Mouse (Mus musculus) bone marrow, adult 2 months (tissue): ENCODE results near the gene Vgll4. TPM values are rescaled to one million over a fixed set of nuclear protein-coding genes. Genes with fewer than 3 reads are reported as not detected.

Experiments used
- H3K27ac ChIP-seq: fragments of 200-500 bp; 2 replicates; pipeline ENCODE4 v1.5.1; 2012; ENCODE audit warnings: low read depth, mild to moderate bottlenecking, control low read depth, inconsistent platforms, low read length; ENCODE audit not compliant: control insufficient read depth, poor library complexity, insufficient read depth
- H3K4me1 ChIP-seq: fragments of 200-500 bp; 2 replicates; pipeline ENCODE4 v1.6.1; 2011; ENCODE audit warnings: low read length; ENCODE audit not compliant: control insufficient read depth, insufficient read depth
- H3K4me3 ChIP-seq: fragments of 200-500 bp; replicated peaks from 2 replicates; pipeline ENCODE3; 2011; ENCODE audit warnings: mild to moderate bottlenecking, low read depth, low read length, control low read depth; ENCODE audit not compliant: control insufficient read depth
- CTCF ChIP-seq: fragments of 200-500 bp; IDR thresholded peaks from 2 replicates; pipeline ENCODE4 v1.5.1; 2011; ENCODE audit warnings: low read length, control low read depth; ENCODE audit not compliant: control insufficient read depth, insufficient read depth
- POLR2A ChIP-seq: fragments of 200-500 bp; IDR thresholded peaks from 2 replicates; pipeline ENCODE4 v1.6.1; 2011; ENCODE audit warnings: low read depth, mild to moderate bottlenecking, control low read depth, low read length, borderline replicate concordance; ENCODE audit not compliant: control insufficient read depth
- WGBS: fragments of 180-500 bp; shearing (Covaris S2); methylation state at CpG from one replicate; pipeline ENCODE4 v1.1.7; 2018; 5-methylcytosine and 5-hydroxymethylcytosine counted together
- polyA plus RNA-seq: library from polyadenylated mRNA; stranded (reverse); fragments of >200 nt; gene quantifications from 2 replicates; pipeline ENCODE4 v1.2.4, GENCODE M21; 2011; ENCODE audit warnings: low replicate concordance; ENCODE audit not compliant: missing spikeins, insufficient read depth, insufficient read length

The Vgll4 gene
- polyA plus RNA-seq, 1 experiment = 9.9 TPM

DNA sequence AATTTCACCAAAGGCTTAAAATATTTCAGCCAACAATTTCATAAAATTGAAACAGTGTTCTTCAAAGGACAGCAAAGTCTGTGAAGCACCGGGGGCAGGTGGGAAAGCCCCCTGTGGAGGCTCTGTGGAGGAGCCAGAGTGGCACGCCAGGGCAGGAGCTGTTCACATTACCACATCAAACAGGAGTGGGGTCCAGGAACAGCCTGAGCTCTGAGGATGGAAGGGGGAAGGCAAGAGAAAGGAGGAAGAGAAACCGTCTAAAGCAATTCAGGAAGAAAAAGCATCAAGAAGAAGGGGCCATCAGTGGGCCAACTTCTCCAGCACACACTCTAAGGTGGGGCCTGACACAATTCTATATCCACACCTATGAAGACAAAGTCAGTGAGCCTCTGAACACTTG, 36.3 kb upstream of the Vgll4 start:
- Histone ChIP-seq H3K4me1 (peaks cover 2% of the 10 kb centered on the region; the same call in 1 of the 2 replicates), H3K27ac (no peak overlapping the region), H3K4me3 (no peak overlapping the region)
- TF ChIP-seq CTCF = no peak
- TF ChIP-seq POLR2A = no peak
- whole genome bisulfite sequencing = 59% methylated on average over 3 of the region's 3 CpGs

DNA sequence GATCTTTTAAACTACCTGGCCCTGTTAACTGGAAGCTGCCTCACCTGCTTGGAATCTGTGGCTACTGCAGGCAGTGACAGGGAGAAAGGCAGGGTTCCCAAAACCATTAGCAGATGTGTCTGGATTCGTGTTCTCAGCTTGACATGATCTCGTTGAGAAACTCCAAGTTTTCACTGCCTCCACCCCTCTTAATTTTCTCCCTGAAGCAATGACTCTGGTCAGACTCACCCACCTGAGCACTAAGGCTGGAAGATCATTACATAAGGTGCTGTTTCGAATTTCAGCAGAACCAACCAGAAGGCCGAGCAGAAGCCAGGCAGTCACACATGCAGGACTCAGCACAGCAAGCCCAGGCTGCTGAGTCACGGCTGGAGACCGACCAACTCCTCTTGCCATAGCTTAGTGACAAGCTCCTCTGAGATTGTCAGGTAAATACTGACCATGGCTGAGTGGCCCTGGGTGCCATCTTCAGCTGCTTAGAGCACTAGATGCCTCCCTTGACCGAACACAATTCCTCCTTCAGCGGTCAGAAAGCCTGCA, 35.6 kb upstream of the Vgll4 start:
- WGBS = 74% methylated on average over 8 of the region's 8 CpGs
- TF ChIP-seq CTCF = no peak
- TF ChIP-seq POLR2A = no peak
- Histone ChIP-seq H3K27ac (no peak overlapping the region), H3K4me3 (no peak overlapping the region), H3K4me1 (peaks cover 2% of the 10 kb centered on the region; the same call in 1 of the 2 replicates)

DNA sequence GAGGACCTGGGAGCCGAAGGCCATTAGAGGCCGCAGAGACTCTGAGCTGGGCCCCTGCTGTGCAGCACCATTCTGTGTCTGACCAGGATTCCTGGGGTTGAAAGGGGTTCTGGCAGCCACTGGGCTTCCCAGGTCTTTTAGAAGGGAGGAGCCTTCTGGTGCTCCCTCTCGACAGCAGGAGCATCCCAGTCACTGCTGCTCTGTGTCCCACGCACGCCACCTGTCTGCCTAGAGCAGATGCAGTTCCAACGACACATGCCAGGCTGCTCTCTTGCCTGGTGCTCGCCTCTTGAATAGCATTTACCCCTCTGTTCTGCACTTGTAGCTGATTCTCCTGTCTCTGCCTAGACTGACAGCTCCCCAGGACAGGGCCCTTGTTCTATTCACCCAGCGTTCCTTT, 34.8 kb upstream of the Vgll4 start:
- WGBS = 89% methylated on average over 8 of the region's 8 CpGs

DNA sequence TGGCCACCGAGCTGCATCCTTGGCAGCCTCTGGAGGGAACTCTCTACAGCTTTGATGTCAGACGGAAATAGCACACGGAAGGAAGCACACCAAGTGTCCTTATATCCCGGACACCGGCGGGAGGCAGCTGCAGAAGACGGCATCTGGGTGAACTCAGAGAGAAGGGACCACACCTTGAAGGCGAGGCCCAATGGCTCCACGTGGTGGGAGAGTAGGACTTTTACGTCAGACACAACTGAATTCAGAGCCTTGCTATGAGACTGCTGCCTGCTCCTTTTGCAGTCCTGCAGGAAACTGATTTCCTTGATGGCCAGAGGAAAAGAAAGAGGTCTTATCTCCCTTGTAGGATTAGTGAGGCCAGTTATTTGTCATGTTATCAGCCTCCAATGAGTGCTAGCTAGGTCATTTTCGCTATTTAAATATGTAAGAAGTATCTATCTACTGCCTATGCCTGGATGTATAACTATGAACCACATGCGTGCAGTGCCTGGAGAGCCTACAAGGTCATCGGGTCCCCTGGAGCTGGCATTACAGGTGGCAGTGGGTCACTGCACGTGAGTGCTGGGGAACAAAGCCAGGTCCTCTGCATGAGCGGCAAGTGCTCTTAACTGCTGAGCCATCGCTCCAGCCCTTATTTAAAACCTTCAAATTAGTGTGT, 28.7 kb upstream of the Vgll4 start:
- no peak overlapping the region for H3K27ac ChIP-seq
- TF ChIP-seq CTCF = no peak
- TF ChIP-seq POLR2A = no peak
- 86% methylated on average over 16 of the region's 16 CpGs for whole genome bisulfite sequencing
- H3K4me3 ChIP-seq = no peak overlapping the region
- H3K4me1 ChIP-seq = no peaks in the 10 kb centered on the region

More for the DNA sequence above, 34.8 kb upstream of the Vgll4 start:
- H3K4me1 ChIP-seq = peaks cover 2% of the 10 kb centered on the region; the same call in 1 of the 2 replicates
- no peak overlapping the region for H3K27ac ChIP-seq
- no peak for TF ChIP-seq POLR2A
- TF ChIP-seq CTCF = no peak
- no peak overlapping the region for H3K4me3 ChIP-seq

DNA sequence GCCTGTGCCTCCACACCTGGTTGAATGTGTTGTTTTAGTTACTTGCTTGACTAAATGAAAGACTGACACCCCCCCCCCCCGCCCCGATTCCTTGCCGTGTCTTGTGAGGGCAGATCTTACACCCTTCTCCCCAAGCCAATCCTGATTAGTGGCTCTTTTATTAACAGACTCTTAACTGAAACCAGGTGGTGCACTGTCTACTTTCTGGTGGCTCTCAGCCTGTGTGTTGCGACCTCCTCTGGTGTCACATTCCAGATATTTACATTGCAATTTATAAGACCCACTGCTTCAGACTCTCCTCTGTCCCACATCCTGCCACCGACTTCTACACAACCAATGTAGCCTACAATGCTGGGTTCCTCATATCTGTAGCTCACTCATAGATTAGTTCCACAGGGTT, 27.7 kb upstream of the Vgll4 start:
- WGBS = 81% methylated on average over 5 of the region's 5 CpGs
- no peak overlapping the region for H3K4me3 ChIP-seq
- TF ChIP-seq CTCF (no peak), POLR2A (no peak)
- no peak overlapping the region for H3K27ac ChIP-seq
- H3K4me1 ChIP-seq = no peaks in the 10 kb centered on the region

DNA sequence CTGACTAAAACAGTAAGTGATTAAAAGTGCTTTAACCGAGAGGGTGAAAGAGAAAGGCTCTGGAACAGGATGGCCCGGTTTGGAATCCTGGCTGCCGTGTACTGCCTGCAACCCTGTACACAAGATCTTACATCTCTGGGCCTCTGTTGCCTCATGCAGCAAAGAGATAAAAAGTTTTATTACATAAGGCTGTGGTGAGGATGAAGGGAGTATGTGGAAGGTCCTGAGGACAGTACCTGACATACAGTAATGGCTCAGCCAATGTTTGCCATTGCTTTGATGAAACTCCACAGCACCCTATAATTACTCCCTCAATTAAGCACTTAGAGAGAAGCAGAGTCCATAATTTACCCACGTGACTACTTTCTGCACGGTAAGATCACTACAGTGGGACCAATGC, 27.1 kb upstream of the Vgll4 start:
- WGBS = 81% methylated on average over 5 of the region's 5 CpGs

DNA sequence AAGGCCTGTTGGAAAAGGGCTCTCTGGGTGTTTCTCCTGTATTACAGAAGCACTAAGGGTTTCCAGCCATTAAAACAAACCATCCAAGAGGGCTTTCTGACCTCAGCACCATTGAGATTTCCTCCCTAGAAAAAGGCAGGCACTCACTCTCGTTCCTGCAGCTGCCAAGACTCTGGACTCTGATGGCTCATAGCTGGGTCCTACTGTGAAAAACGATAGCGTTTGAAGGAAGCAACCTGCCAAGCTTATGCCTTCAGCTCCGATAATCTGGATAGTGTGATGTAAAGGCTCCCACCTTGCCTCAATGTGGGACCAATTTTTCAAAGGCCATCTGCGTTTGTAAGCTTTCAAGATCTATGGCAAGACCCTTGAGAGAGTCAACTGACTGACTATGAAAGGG, 24.3 kb upstream of the Vgll4 start:
- no peaks in the 10 kb centered on the region for H3K4me1 ChIP-seq
- 80% methylated on average over 5 of the region's 5 CpGs for WGBS

More for the DNA sequence above, 27.1 kb upstream of the Vgll4 start:
- Histone ChIP-seq H3K4me3 (no peak overlapping the region), H3K27ac (no peak overlapping the region), H3K4me1 (no peaks in the 10 kb centered on the region)
- TF ChIP-seq POLR2A (no peak), CTCF (no peak)

DNA sequence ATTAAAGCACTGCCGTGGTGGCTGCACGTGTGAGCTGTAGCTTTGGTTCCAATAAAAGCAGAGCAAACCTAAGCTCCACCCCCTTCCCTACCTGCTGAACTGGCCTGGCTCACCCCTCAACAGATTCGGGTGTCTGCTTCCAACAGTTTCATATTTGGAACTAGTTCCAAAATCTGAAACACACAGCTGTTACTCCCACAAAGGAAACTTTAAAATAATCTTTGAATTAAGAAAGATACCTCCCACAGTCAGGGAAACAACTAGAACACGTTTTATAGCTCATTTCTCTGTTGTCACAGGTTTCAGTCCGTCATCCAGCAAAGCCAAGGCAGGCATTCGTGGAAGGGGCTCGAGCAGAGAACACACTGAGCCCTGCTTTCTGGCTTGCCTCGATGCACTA, 23.9 kb upstream of the Vgll4 start:
- Histone ChIP-seq H3K4me1 (no peaks in the 10 kb centered on the region), H3K4me3 (no peak overlapping the region), H3K27ac (no peak overlapping the region)
- WGBS = 74% methylated on average over 8 of the region's 8 CpGs
- TF ChIP-seq POLR2A = no peak
- TF ChIP-seq CTCF = no peak

More for the DNA sequence above, 24.3 kb upstream of the Vgll4 start:
- TF ChIP-seq POLR2A (no peak), CTCF (no peak)
- H3K4me3 ChIP-seq = no peak overlapping the region
- no peak overlapping the region for H3K27ac ChIP-seq
